Comparison of ENCODE assay signal across 16 mouse cellular contexts in the genomic region with DNA sequence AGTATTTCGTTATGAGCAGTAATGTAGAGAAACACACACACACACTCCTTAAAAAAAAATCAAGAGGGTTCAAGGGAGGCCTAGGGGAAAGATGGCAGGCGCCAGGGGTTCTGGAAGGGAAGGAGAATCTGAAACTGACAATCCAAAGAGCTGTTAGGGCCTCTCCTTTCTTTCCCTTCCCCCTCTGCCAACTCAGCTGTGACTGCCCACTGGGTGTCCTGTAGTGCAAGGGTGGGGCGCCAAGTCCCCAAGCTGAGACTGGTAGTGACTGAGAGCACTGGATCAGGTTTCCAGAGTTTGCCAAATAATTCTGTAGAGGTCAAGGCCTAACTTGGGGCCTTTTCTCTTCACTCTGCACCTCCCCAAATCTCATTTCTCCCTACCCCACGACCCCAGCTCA. TPM values are rescaled to one million over a fixed set of nuclear protein-coding genes. Genes with fewer than 3 reads are reported as not detected.
DNase-seq lines count a peak whose midpoint lies in the region; ATAC-seq lines count a peak whose summit lies in the region.
"Had no signal": no experiment of that assay in that cellular context is flagged by ENCODE, and none has a peak within 500 bp of the region (broad histone marks: within the 10 kb centered on the region; RNA-seq: fewer than 3 reads in every experiment).

No protein-coding gene starts in this region.

- intact Hi-C loops in left cerebral cortex, postnatal 10 days (cut with DNase I), result loop anchor here (10.0 kb wide), 1 partner anchor 487 kb away; the partner anchor contains the start of gene Lbx1

- ATAC-seq in cerebellum, adult (ENCODE audit: insufficient number of reproducible peaks, low FRiP score, low TSS enrichment), result no peak
- ATAC-seq: liver, postnatal 0 days; midbrain, embryonic 15.5 days had no signal

- peak; percentile 19 for DNase-seq in embryo, embryonic 10.5 days (ENCODE audit: low spot score)
- DNase-seq in embryo, embryonic 10 days (ENCODE audit: low spot score), result no peak
- peak; percentile 49 for DNase-seq in kidney, adult 18-20 months
- DNase-seq in kidney, postnatal 14 days, result peak; percentile 79
- no peak for DNase-seq in left cerebral cortex, postnatal 10 days (ENCODE audit: extremely low spot score in 1 of 2, low spot score in 2 of 2)
- no peak for DNase-seq in urinary bladder, adult 18-20 months (ENCODE audit: low spot score in 2 of 2)
- DNase-seq in layer of hippocampus, adult 11-12 months (ENCODE audit: low spot score), result no peak
- DNase-seq: adrenal gland, postnatal 14 days; cerebellum, adult 9-11 months; liver, postnatal 0 days; lung, postnatal 36 days; retina, postnatal 1 day; thymus, adult 18-20 months had no signal

RNA-seq across cellular contexts. Expression of gene Pax2, which starts 8.4 kb away (rescaled TPM):
- not detected for total RNA-seq in left cerebral cortex, postnatal 10 days (2021)
- total RNA-seq: adrenal gland, postnatal 14 days; gastrocnemius, postnatal 4 days had no signal

Comparison
In these comparisons a context has a peak if more than half of its experiments do, and no peak if none do; other contexts are left out.
1. DNase-seq: peak in embryo, embryonic 10.5 days (single experiment), kidney, adult 18-20 months (single experiment) and kidney, postnatal 14 days (single experiment); none in embryo, embryonic 10 days (single experiment), left cerebral cortex, postnatal 10 days (0 of 2), urinary bladder, adult 18-20 months (0 of 2) and layer of hippocampus, adult 11-12 months (single experiment).